Mouse (Mus musculus) ES-Bruce4 (cell line): ENCODE measurements around the gene Ywhab.

Source experiments
- CTCF ChIP-seq: IDR thresholded peaks from one replicate; pipeline ENCODE4 v1.8.1; 2011; ENCODE audit warnings: low read depth, low read length
- POLR2A ChIP-seq: IDR thresholded peaks from one replicate; pipeline ENCODE4 v1.8.1; 2011; ENCODE audit warnings: low read length; ENCODE audit not compliant: insufficient read depth

- TF ChIP-seq CTCF (no peak), POLR2A (no peak)
These were observed 59.9 kb downstream of the Ywhab start for GRCm38 (mm10) chr2:164054671-164055070.
